Mouse (Mus musculus) intestine, embryonic 16.5 days (tissue): Measurements from ENCODE around the gene Tsc22d1. TPM values are rescaled to one million over a fixed set of nuclear protein-coding genes. Genes with fewer than 3 reads are reported as not detected.

ENCODE experiments used
- ATAC-seq: fragments of 200-750 bp; cut with Nextera tagmentation; 2 replicates; pipeline ENCODE4 v1.8.0; 2017; ENCODE audit warnings: moderate TSS enrichment, moderate library complexity
- H3K27ac ChIP-seq: fragments of 300-500 bp; sonication (generic); 2 replicates; pipeline ENCODE4 v1.5.1; 2014; ENCODE audit warnings: mild to moderate bottlenecking, low read length
- H3K27me3 ChIP-seq: fragments of 300-500 bp; sonication (generic); replicated peaks from 2 replicates; pipeline ENCODE4 v1.6.1; 2014; ENCODE audit warnings: low read length, control low read depth, mixed read lengths; ENCODE audit not compliant: control insufficient read depth, insufficient read depth
- H3K36me3 ChIP-seq: fragments of 300-500 bp; sonication (generic); 2 replicates; pipeline ENCODE4 v1.6.1; 2014; ENCODE audit warnings: low read length, control low read depth; ENCODE audit not compliant: control insufficient read depth, insufficient read depth
- H3K4me1 ChIP-seq: fragments of 300-500 bp; sonication (generic); 2 replicates; pipeline ENCODE4 v1.6.1; 2014; ENCODE audit warnings: low read length, control low read depth, mixed read lengths; ENCODE audit not compliant: control insufficient read depth, insufficient read depth
- H3K4me2 ChIP-seq: fragments of 300-500 bp; sonication (generic); 2 replicates; pipeline ENCODE4 v1.6.1; 2014; ENCODE audit warnings: low read depth, low read length, control low read depth
- H3K4me3 ChIP-seq: fragments of 300-500 bp; sonication (generic); 2 replicates; pipeline ENCODE4 v1.5.1; 2014; ENCODE audit warnings: mild to moderate bottlenecking, low read length
- H3K9ac ChIP-seq: fragments of 300-500 bp; sonication (generic); 2 replicates; pipeline ENCODE4 v1.6.1; 2014; ENCODE audit warnings: low read depth, low read length
- H3K9me3 ChIP-seq: fragments of 300-500 bp; sonication (generic); 2 replicates; pipeline ENCODE4 v1.6.1; 2016; ENCODE audit warnings: low read length, control low read depth; ENCODE audit not compliant: control insufficient read depth
- WGBS: fragments of 180-500 bp; shearing (Covaris S2); extraction: QIAGEN DNeasy Blood & Tissue Kit; methylation state at CpG from one replicate; pipeline ENCODE4 v1.1.7; 2014; 5-methylcytosine and 5-hydroxymethylcytosine counted together
- polyA plus RNA-seq: library from polyadenylated mRNA; unstranded; fragments of >200 nt; fragmentation: Nextera tagmentation; extraction: Ambion mirVana; gene quantifications from 2 replicates; pipeline ENCODE4 v1.2.1, GENCODE M21; 2015

Gene Tsc22d1
- 396 and 424 TPM in 2 replicates for polyA plus RNA-seq

- WGBS = under 1% methylated on average over 89 of the region's 128 CpGs
- Histone ChIP-seq H3K9me3 (no peaks in the 10 kb centered on the region), H3K4me3 (peak within 1 kb of the TSS; percentile 85)
These were observed at the start of gene Tsc22d1 for GRCm38 (mm10) chr14:76414862-76415780. Tsc22d1 (plus strand) TSS chr14:76414961.

DNA sequence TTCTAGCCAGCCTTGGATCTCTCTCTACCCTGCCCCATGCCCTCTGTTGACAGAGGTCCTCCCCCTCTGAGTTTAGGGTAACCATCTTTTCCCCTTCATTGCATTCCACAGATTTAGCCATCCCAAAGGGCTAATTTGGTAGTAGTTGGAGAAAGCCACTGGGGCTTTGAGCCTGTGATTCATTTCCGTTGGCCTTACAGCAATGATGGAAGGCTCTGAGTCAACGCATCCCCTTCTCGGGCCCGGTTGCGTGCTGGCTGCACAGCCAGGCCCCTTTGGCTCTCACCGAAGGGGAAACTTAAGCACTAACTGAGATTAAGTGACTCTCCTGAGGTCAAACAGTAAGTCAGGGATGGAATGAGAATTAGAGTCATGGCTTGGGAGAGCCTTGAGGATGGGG lies 41.1 kb upstream of the Tsc22d1 start:
- Histone ChIP-seq H3K4me2 (no peak overlapping the region), H3K9me3 (no peaks in the 10 kb centered on the region), H3K36me3 (no peaks in the 10 kb centered on the region), H3K4me3 (no peak overlapping the region), H3K4me1 (no peaks in the 10 kb centered on the region), H3K9ac (no peak overlapping the region), H3K27me3 (no peaks in the 10 kb centered on the region), H3K27ac (no peak overlapping the region)
- WGBS = 94% methylated on average over 6 of the region's 6 CpGs
- ATAC-seq = no peak

More at GRCm38 (mm10) chr14:76414862-76415780, at the start of gene Tsc22d1:
- Histone ChIP-seq H3K4me2 (peak within 1 kb of the TSS; percentile 94), H3K27ac (peak within 1 kb of the TSS; percentile 97), H3K9ac (peak within 1 kb of the TSS; percentile 94), H3K4me1 (peaks cover 29% of the 10 kb centered on the region), H3K27me3 (no peaks in the 10 kb centered on the region), H3K36me3 (peaks cover 12% of the 10 kb centered on the region)
- ATAC-seq = peak; percentile 16

- no peak overlapping the region for H3K4me3 ChIP-seq
- H3K9ac ChIP-seq = no peak overlapping the region
- no peak overlapping the region for H3K4me2 ChIP-seq
- no peaks in the 10 kb centered on the region for H3K36me3 ChIP-seq
- no peak overlapping the region for H3K27ac ChIP-seq
- no peaks in the 10 kb centered on the region for H3K27me3 ChIP-seq
- H3K9me3 ChIP-seq = no peaks in the 10 kb centered on the region
- no peaks in the 10 kb centered on the region for H3K4me1 ChIP-seq
- 64% methylated on average over 6 of the region's 6 CpGs for WGBS
- no peak for ATAC-seq
These were observed 40.2 kb upstream of the Tsc22d1 start for GRCm38 (mm10) chr14:76374601-76375000.

DNA sequence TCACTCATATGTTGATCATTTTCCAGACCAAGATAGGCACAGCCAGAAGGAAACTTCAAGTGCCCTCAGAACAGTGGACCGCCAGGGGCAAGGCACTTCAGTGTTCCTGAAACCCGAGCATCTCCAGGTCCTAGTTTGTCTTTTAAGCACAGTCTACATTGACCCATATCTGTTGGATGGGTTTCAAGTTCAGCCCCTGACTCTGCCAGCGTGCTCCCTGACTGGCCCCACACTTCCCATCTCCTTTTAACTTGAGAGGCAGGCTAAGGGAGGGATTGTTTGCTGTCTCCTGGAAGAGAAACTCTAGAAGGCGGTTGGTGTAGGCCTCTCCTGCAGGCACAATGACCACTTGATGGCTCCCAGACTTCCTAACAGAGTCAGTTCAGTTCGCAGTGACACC lies 38.2 kb upstream of the Tsc22d1 start:
- ATAC-seq = no peak
- no peaks in the 10 kb centered on the region for H3K36me3 ChIP-seq
- no peaks in the 10 kb centered on the region for H3K9me3 ChIP-seq
- no peak overlapping the region for H3K9ac ChIP-seq
- no peak overlapping the region for H3K4me3 ChIP-seq
- 65% methylated on average over 5 of the region's 5 CpGs for WGBS
- H3K27ac ChIP-seq = no peak overlapping the region
- H3K27me3 ChIP-seq = no peaks in the 10 kb centered on the region
- H3K4me2 ChIP-seq = no peak overlapping the region
- H3K4me1 ChIP-seq = no peaks in the 10 kb centered on the region

DNA sequence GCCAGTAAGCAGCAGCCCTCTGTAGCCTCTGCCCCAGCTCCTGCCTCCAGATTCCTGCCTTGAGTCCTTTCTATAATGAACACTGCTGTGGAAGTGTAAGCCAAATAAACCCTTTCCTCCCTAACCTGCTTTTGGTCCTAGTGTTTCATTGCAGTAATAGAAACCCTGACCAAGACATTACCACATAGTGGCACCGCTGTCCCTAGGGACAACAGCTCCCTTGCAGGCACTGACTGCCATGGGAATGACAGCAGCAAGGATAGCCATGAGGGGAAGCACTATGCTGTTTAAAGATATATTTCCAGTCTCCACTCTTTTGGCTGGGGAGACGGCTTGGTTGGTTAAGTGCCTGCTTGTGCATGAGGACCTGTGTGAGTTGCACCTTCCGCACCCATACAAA lies 35.4 kb upstream of the Tsc22d1 start:
- Histone ChIP-seq H3K9me3 (no peaks in the 10 kb centered on the region), H3K27me3 (no peaks in the 10 kb centered on the region), H3K4me1 (no peaks in the 10 kb centered on the region), H3K9ac (no peak overlapping the region), H3K36me3 (no peaks in the 10 kb centered on the region), H3K4me2 (no peak overlapping the region), H3K4me3 (no peak overlapping the region), H3K27ac (no peak overlapping the region)
- 90% methylated on average over 3 of the region's 3 CpGs for WGBS
- no peak for ATAC-seq

GRCm38 (mm10) chr14:76388025-76388424 lies 26.7 kb upstream of the Tsc22d1 start:
- H3K4me3 ChIP-seq = no peak overlapping the region
- H3K9me3 ChIP-seq = no peaks in the 10 kb centered on the region
- H3K36me3 ChIP-seq = no peaks in the 10 kb centered on the region
- no peak overlapping the region for H3K27ac ChIP-seq
- H3K27me3 ChIP-seq = no peaks in the 10 kb centered on the region
- no peak for ATAC-seq
- no peaks in the 10 kb centered on the region for H3K4me1 ChIP-seq
- no peak overlapping the region for H3K9ac ChIP-seq
- WGBS = 71% methylated on average over 7 of the region's 7 CpGs
- H3K4me2 ChIP-seq = no peak overlapping the region

DNA sequence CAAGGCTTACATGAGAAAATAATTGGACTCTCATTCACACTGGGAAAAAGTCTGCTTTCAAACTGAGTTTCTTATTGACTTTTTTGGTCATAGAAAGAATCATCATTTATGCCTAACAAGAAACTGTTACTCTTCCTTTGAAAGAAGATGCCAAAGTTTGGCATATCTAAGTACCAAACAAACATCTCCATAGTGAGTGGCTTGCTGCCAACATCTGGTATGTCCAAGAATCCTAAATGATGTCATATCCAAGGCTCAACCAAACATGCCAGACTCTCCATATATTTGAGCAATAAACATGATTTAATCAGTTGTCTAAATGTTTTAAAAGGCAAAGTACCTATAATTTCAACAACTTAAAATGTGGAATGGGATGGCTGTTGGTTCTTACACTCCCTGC lies 16.5 kb upstream of the Tsc22d1 start:
- Histone ChIP-seq H3K36me3 (no peaks in the 10 kb centered on the region), H3K27me3 (no peaks in the 10 kb centered on the region), H3K27ac (no peak overlapping the region), H3K4me1 (no peaks in the 10 kb centered on the region), H3K9ac (no peak overlapping the region), H3K4me2 (no peak overlapping the region), H3K9me3 (no peaks in the 10 kb centered on the region), H3K4me3 (no peak overlapping the region)
- no peak for ATAC-seq

DNA sequence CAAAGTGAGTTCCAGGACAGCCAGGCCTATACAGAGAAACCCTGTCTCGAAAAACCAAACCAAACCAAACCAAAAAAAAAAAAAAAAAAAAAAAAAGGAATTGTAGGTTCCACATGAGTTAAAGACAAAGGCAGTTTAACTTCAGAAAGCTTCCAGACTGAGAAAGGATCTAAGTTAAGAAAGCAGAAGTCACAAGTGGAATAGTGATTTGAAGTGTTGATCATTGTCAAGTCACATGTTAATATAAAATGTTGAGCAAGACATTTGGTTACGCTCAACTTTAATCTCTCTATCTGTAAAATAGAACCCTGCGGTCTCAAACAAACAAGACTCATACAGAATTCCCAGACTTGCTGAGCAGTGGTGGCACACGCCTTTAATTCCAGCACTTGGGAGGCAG lies 12.2 kb upstream of the Tsc22d1 start:
- H3K36me3 ChIP-seq = no peaks in the 10 kb centered on the region
- ATAC-seq = no peak
- no peaks in the 10 kb centered on the region for H3K27me3 ChIP-seq
- no peaks in the 10 kb centered on the region for H3K4me1 ChIP-seq
- H3K4me3 ChIP-seq = no peak overlapping the region
- WGBS = 93% methylated on average over 4 of the region's 4 CpGs
- no peaks in the 10 kb centered on the region for H3K9me3 ChIP-seq
- no peak overlapping the region for H3K4me2 ChIP-seq
- H3K9ac ChIP-seq = no peak overlapping the region
- no peak overlapping the region for H3K27ac ChIP-seq

GRCm38 (mm10) chr14:76409111-76409510 lies 5.7 kb upstream of the Tsc22d1 start:
- no peaks in the 10 kb centered on the region for H3K27me3 ChIP-seq
- H3K36me3 ChIP-seq = no peaks in the 10 kb centered on the region
- no peak overlapping the region for H3K4me3 ChIP-seq
- 61% methylated on average over 8 of the region's 8 CpGs for WGBS
- no peaks in the 10 kb centered on the region for H3K4me1 ChIP-seq
- H3K9ac ChIP-seq = no peak overlapping the region
- no peak overlapping the region for H3K4me2 ChIP-seq
- no peaks in the 10 kb centered on the region for H3K9me3 ChIP-seq
- H3K27ac ChIP-seq = no peak overlapping the region
- ATAC-seq = no peak
